Mouse (Mus musculus) neural tube, embryonic 13.5 days (tissue): ENCODE measurements at regions not wholly inside any gene's neighbourhood (a gene's known extent, or its start where the extent isn't known, plus 50 kb on each side); places are given as distances from the start of the nearest gene placed in this dataset.

Experiments
- ATAC-seq: fragments of 200-750 bp; cut with Nextera tagmentation; 2 replicates; pipeline ENCODE4 v1.8.0; 2017; ENCODE audit warnings: low read depth, mild to moderate bottlenecking, moderate TSS enrichment, moderate library complexity
- H3K27ac ChIP-seq: fragments of 300-500 bp; sonication (generic); replicated peaks from 2 replicates; pipeline ENCODE4 v1.5.1; 2015; ENCODE audit warnings: moderate library complexity, mild to moderate bottlenecking, inconsistent platforms
- H3K27me3 ChIP-seq: fragments of 300-500 bp; sonication (generic); 2 replicates; pipeline ENCODE4 v1.6.1; 2015; ENCODE audit warnings: mild to moderate bottlenecking, inconsistent platforms
- H3K36me3 ChIP-seq: fragments of 300-500 bp; sonication (generic); 2 replicates; pipeline ENCODE4 v1.6.1; 2015; ENCODE audit warnings: mild to moderate bottlenecking, inconsistent platforms
- H3K4me1 ChIP-seq: fragments of 300-500 bp; sonication (generic); replicated peaks from 2 replicates; pipeline ENCODE4 v1.6.1; 2015; ENCODE audit warnings: inconsistent platforms
- H3K4me2 ChIP-seq: fragments of 300-500 bp; sonication (generic); 2 replicates; pipeline ENCODE4 v1.6.1; 2015; ENCODE audit warnings: inconsistent platforms, mild to moderate bottlenecking, moderate library complexity
- H3K4me3 ChIP-seq: fragments of 300-500 bp; sonication (generic); 2 replicates; pipeline ENCODE4 v1.5.1; 2015; ENCODE audit warnings: mild to moderate bottlenecking, inconsistent platforms
- H3K9ac ChIP-seq: fragments of 300-500 bp; sonication (generic); 2 replicates; pipeline ENCODE4 v1.6.1; 2015; ENCODE audit warnings: moderate library complexity, mild to moderate bottlenecking, inconsistent platforms
- H3K9me3 ChIP-seq: fragments of 300-500 bp; sonication (generic); 2 replicates; pipeline ENCODE4 v1.6.1; 2016; ENCODE audit warnings: inconsistent platforms
- WGBS: fragments of 180-500 bp; shearing (Covaris S2); methylation state at CpG from one replicate; pipeline ENCODE4 v1.1.7; 2015; 5-methylcytosine and 5-hydroxymethylcytosine counted together

DNA sequence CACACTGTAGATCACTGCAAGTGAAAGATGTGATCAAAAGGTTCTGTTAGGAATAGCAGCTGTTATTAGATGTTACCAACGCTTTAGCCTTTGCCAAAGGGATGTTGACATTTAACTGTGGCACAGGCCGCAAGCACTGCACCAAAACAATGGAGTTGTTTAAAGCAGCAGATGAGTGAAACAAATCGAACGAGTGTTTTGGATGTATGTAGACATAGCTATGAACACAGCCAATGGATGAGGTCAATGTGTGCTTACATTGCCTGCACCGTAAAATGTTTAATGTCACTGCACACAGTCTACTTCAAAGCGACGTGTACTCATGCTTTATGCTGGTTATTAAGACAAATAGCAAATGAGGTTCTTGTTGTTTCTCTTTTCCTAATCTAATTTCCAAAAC, 602.7 kb downstream of the Fat4 start:
- Histone ChIP-seq H3K27me3 (no peaks in the 10 kb centered on the region), H3K9me3 (no peaks in the 10 kb centered on the region), H3K27ac (no peak overlapping the region), H3K36me3 (no peaks in the 10 kb centered on the region), H3K4me3 (no peak overlapping the region), H3K4me1 (no peaks in the 10 kb centered on the region), H3K9ac (no peak overlapping the region), H3K4me2 (no peak overlapping the region)
- WGBS, result 75% methylated on average over 7 of the region's 7 CpGs
- ATAC-seq, result no peak

DNA sequence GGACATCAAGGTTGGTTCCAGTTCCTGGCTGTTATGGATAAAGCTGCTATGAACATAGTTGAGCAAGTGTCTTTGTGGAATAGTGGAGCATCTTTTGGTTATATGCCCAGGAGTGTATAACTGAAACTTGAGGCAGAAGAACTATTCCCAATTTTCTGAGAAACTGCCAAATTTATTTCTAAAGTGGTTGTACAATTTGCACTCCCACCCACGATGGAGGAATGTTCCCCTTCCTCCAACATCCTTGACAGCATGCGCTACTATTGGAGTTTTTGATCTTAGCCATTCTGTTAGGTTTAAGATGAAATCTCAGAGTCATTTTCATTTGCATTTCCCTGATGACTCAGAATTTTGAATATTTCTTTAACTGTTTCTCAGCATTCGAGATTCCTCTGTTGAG, 607.6 kb downstream of the Fat4 start:
- Histone ChIP-seq H3K9ac (no peak overlapping the region), H3K4me2 (no peak overlapping the region), H3K36me3 (no peaks in the 10 kb centered on the region), H3K27ac (no peak overlapping the region), H3K27me3 (no peaks in the 10 kb centered on the region), H3K4me3 (no peak overlapping the region), H3K4me1 (no peaks in the 10 kb centered on the region), H3K9me3 (no peaks in the 10 kb centered on the region)
- WGBS, result 92% methylated on average over 3 of the region's 3 CpGs
- no peak for ATAC-seq

DNA sequence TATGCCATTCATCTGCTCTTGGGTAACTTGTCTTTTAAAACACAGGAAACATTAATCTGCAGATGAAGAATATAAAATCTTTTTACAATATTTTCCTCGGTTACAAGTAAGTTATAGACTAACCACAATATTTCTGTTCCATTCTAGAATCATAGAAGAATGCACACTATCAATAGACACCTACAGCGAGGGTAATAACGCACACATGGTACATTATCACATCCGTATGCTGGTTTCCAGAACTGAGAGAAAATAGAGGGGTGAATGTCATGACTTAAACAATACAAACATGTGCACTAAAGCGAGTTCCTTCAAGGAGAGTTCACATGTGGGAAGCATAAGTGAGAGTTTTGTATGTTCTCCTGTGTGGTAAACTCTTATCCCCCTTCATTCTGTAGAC, 641.3 kb downstream of the Fat4 start:
- no peaks in the 10 kb centered on the region for H3K9me3 ChIP-seq
- no peaks in the 10 kb centered on the region for H3K36me3 ChIP-seq
- 89% methylated on average over 5 of the region's 5 CpGs for WGBS
- H3K9ac ChIP-seq, result no peak overlapping the region
- H3K4me2 ChIP-seq, result no peak overlapping the region
- ATAC-seq, result no peak
- H3K4me3 ChIP-seq, result no peak overlapping the region
- no peaks in the 10 kb centered on the region for H3K27me3 ChIP-seq
- H3K27ac ChIP-seq, result no peak overlapping the region
- H3K4me1 ChIP-seq, result no peaks in the 10 kb centered on the region

DNA sequence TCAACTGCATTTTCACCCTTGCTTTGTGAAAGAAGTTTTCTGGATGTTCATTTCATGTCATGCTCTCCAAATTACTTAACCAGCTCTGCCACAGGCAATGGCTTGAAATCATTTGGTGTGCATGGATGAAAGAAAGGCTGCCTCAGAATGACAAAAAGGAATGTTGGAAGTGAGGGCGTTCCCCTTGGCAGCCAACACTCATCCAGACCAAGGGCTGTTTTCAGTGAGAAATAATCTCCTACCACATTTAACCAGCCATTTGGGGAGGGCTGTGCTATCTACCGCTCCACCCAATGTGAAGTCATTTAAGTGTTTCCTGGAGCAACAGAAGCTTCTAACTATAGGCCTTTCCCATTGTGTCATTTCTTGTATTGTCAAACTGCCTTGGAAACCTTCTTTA, 650.8 kb downstream of the Fat4 start:
- no peaks in the 10 kb centered on the region for H3K27me3 ChIP-seq
- no peak overlapping the region for H3K4me2 ChIP-seq
- H3K4me3 ChIP-seq, result no peak overlapping the region
- peaks cover 5% of the 10 kb centered on the region; the same call in 1 of the 2 replicates for H3K4me1 ChIP-seq
- 85% methylated on average over 2 of the region's 2 CpGs for WGBS
- no peaks in the 10 kb centered on the region for H3K9me3 ChIP-seq
- H3K27ac ChIP-seq, result no peak overlapping the region
- no peaks in the 10 kb centered on the region for H3K36me3 ChIP-seq
- no peak for ATAC-seq
- no peak overlapping the region for H3K9ac ChIP-seq

DNA sequence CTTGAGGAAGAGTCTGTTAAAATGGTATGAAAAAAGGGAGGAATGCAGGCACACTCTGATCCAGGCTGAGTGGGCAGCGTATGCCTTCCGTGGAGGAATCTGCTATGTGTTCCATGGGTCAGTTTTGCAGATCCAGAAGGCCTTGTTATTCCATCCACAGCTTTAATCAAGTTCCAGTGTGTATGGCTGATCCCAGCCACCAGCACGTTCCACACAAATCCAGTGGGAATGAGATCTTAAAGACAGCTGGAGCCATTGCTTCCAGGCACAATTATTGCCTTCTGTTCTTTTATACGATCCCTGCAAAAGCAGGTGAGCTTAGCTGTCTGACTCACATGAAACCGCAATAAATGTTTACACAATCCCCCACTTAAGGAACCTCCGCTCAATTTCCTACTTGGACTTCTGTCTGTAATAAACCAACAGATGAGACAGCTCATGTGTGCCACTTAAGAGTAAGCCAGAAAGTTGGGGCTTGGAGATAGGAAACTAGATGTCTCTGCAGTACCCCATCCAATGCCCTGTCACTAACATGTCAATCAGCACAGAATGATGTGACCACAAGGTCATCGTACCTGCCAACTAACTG, 653.9 kb downstream of the Fat4 start:
- ATAC-seq, result no peak
- Histone ChIP-seq H3K4me2 (no peak overlapping the region), H3K36me3 (no peaks in the 10 kb centered on the region), H3K4me3 (no peak overlapping the region), H3K4me1 (no peaks in the 10 kb centered on the region), H3K9me3 (no peaks in the 10 kb centered on the region), H3K27me3 (no peaks in the 10 kb centered on the region), H3K27ac (no peak overlapping the region), H3K9ac (no peak overlapping the region)
- 72% methylated on average over 7 of the region's 7 CpGs for WGBS

DNA sequence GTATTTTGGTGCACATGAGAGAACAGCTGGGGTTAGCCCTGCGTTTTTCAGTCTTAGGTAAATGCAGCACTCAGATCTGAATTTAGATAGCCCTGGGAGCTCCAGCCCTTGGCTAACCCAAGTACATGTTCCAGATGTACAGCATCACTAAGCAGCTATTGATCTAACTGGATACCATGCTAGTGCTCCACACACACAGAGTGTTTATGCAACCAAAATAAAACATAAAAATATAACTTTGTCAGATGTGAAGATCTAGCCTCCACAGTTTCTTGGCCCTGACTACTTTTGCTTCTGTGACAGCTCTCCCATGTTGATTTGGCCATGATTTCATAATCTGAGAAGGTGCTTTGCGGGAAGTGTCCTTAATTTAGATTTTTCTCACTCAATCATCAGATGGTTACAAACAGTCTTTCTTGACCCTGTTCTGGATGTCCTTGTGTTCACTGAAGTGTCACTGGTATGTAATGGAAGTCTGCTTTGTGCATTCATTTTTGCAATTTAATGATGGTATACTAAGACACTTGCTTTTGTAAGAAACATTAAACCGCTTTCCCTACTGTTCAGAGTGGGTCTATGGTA, 672.8 kb downstream of the Fat4 start:
- no peak overlapping the region for H3K27ac ChIP-seq
- no peak overlapping the region for H3K4me3 ChIP-seq
- ATAC-seq, result no peak
- H3K27me3 ChIP-seq, result no peaks in the 10 kb centered on the region
- no peaks in the 10 kb centered on the region for H3K4me1 ChIP-seq
- 89% methylated on average over 3 of the region's 3 CpGs for WGBS
- H3K9ac ChIP-seq, result no peak overlapping the region
- H3K9me3 ChIP-seq, result no peaks in the 10 kb centered on the region
- no peak overlapping the region for H3K4me2 ChIP-seq
- no peaks in the 10 kb centered on the region for H3K36me3 ChIP-seq

DNA sequence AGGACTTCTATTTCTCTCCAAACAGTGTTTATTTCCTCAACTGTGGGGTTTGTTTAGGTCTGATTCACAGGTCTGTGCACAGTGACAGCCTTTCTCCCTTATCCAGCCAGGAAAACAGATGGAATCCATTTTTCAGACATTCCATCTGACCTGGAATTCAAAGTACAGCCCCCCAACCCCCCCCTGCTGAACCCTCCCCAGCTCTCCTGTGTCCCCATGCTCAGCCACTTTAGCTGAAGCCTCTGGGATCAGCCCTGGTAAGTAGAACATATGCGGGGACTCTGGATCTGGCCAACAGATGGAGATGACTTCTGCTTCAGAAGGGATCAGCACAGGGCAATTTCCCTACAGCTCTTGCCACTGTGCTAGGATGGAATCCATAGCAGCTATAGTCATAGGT, 674.2 kb downstream of the Fat4 start:
- 76% methylated on average over 1 of the region's 1 CpGs for WGBS
- H3K9ac ChIP-seq, result no peak overlapping the region
- no peaks in the 10 kb centered on the region for H3K36me3 ChIP-seq
- H3K4me2 ChIP-seq, result no peak overlapping the region
- no peak for ATAC-seq
- H3K9me3 ChIP-seq, result no peaks in the 10 kb centered on the region
- no peak overlapping the region for H3K27ac ChIP-seq
- H3K4me1 ChIP-seq, result no peaks in the 10 kb centered on the region
- H3K4me3 ChIP-seq, result no peak overlapping the region
- H3K27me3 ChIP-seq, result no peaks in the 10 kb centered on the region

DNA sequence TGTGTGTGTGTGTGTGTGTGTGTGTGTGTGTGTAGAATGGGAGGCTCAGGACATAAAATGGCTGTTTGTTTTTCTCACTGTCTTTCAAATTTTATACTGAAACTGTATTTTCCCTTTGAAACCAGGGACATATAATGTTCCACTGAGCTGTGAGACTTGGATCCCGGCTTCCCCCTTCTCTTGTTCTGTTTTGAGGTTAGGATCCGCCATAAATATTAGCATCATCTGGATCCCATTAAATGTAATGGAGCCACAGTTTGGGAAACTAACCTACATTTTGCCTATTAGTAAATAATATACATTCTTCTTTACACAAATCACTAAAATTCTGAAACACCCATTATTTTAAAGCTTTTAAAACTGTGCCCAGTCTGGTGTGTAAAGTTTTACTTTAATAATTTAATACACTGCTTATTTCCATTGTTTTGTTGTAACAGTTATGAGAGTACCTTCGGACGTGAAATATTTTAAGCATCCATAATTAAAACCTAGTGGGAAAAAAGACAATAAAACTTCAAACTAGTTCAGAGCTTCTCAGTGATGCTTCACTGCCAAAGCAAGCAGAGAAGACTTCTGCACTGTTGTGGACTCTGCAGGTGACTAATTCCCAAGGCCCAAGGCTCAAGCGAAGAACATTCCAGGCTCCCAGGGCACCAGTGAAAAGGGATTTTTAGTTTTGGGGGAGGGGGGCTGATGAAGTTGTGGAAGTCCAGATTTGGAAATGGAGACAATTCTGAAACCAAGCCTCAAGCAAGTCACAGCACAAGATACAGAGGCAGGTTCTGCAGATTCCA, 684.9 kb downstream of the Fat4 start:
- no peaks in the 10 kb centered on the region for H3K27me3 ChIP-seq
- H3K36me3 ChIP-seq, result no peaks in the 10 kb centered on the region
- no peak overlapping the region for H3K4me3 ChIP-seq
- H3K4me2 ChIP-seq, result no peak overlapping the region
- H3K4me1 ChIP-seq, result no peaks in the 10 kb centered on the region
- WGBS, result 85% methylated on average over 5 of the region's 5 CpGs
- H3K27ac ChIP-seq, result no peak overlapping the region
- H3K9ac ChIP-seq, result no peak overlapping the region
- no peak for ATAC-seq
- H3K9me3 ChIP-seq, result no peaks in the 10 kb centered on the region

DNA sequence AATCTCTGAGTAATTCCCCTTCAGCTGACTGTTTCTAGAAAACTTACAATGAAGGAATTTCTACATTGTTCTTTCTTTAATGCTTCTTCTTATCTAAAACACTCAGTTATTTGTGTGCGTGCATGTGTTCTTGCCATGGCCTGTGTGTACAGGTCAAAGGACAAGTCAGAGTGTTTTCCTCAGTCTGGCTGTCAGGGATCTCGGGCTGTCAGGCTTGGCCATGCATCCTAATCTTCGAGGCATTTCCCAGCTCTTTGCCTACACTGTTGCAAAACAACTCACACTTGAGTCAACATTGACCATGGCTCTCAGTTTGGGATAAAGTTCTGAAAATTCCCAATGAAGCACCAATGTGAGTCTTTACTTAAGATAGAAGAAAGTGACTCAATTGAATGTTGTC, 688.5 kb downstream of the Fat4 start:
- Histone ChIP-seq H3K9me3 (no peaks in the 10 kb centered on the region), H3K27ac (no peak overlapping the region), H3K4me2 (no peak overlapping the region), H3K27me3 (no peaks in the 10 kb centered on the region), H3K4me1 (no peaks in the 10 kb centered on the region), H3K36me3 (no peaks in the 10 kb centered on the region), H3K4me3 (no peak overlapping the region), H3K9ac (no peak overlapping the region)
- no peak for ATAC-seq
- 86% methylated on average over 3 of the region's 3 CpGs for WGBS

DNA sequence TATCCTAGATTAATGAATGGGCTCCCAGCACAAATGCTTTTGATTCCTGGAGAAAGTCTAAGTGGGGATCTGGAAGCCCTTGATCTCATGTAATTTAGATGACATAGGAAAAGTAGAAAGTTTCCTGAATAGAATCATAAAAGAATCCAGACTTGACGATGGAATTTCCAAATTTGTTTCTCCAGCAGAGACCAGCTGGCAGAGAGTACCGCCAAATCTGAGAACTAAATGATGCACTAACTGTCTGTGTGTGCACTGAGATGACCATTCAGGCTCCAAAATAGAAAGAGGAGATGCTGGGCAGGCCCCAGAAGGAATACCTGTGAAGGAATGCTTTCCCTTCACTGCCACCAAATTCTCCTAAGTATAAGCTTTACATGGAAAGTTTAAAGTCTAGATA, 704.6 kb downstream of the Fat4 start:
- WGBS, result 83% methylated on average over 2 of the region's 2 CpGs

DNA sequence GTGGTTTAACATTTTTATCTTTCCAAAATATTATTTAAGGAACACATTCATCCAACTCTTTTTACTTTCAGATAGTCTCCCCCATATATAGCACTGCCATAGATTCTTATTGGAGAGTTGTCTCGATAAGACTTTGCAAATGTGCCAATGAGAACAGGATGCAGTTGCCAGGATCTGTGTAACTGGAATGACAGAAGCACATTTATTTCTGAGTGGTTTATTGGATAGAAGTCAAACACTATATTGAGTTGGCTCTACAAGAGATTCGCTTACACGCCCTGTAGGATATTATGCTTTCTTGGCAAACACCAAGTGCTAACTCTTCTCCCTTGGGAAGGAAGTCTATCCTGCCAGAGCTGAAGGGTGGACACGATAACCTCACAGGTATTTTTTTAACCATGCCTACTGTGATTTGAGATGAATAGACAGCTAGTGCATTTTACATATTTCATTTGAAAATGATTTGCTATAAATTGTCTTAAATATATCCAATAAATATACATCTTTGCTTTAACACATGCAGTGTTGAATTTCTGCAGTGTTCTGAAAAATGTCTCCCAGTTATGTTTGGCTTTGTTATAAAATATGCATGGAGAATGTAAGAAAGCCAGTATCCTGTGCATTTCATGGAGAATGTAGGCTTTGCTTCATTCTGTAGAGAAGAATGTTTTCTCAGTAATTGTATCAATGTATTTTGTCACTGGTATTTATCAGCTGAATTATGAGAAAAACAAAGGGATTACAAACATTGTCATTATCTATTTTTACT, 705.8 kb downstream of the Fat4 start:
- H3K36me3 ChIP-seq, result no peaks in the 10 kb centered on the region
- H3K4me1 ChIP-seq, result no peaks in the 10 kb centered on the region
- ATAC-seq, result no peak
- H3K27me3 ChIP-seq, result no peaks in the 10 kb centered on the region
- no peak overlapping the region for H3K4me3 ChIP-seq
- 82% methylated on average over 4 of the region's 4 CpGs for WGBS
- no peak overlapping the region for H3K9ac ChIP-seq
- H3K27ac ChIP-seq, result no peak overlapping the region
- no peaks in the 10 kb centered on the region for H3K9me3 ChIP-seq
- no peak overlapping the region for H3K4me2 ChIP-seq

More for the DNA sequence above, 704.6 kb downstream of the Fat4 start:
- no peak overlapping the region for H3K9ac ChIP-seq
- no peak overlapping the region for H3K4me2 ChIP-seq
- no peak overlapping the region for H3K4me3 ChIP-seq
- no peaks in the 10 kb centered on the region for H3K9me3 ChIP-seq
- no peaks in the 10 kb centered on the region for H3K27me3 ChIP-seq
- H3K36me3 ChIP-seq, result no peaks in the 10 kb centered on the region
- no peak overlapping the region for H3K27ac ChIP-seq
- H3K4me1 ChIP-seq, result no peaks in the 10 kb centered on the region
- ATAC-seq, result no peak

DNA sequence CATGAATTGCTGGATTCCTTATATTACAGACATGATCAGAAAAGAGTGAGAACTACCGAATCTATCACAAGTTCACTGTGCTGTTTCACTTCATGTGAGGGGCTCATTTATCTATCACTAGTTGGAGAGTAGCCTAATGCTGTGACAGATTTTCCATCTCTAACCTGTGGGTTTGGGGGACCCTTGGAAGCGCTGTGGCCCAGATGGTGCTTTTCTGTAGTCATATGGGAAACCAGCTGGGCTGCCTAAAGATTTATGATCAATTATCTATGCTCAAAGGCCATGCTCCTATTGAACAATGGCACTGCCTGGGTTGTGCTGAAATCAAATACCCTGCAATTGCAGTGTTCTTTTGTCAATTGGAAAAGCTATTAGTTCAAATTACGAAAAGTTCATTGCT, 723.2 kb downstream of the Fat4 start:
- no peak overlapping the region for H3K4me2 ChIP-seq
- H3K4me1 ChIP-seq, result peaks cover 21% of the 10 kb centered on the region
- H3K36me3 ChIP-seq, result no peaks in the 10 kb centered on the region
- H3K9ac ChIP-seq, result no peak overlapping the region
- no peaks in the 10 kb centered on the region for H3K27me3 ChIP-seq
- ATAC-seq, result peak; percentile 56
- H3K4me3 ChIP-seq, result no peak overlapping the region
- no peak overlapping the region for H3K27ac ChIP-seq
- WGBS, result 16% methylated on average over 3 of the region's 3 CpGs
- no peaks in the 10 kb centered on the region for H3K9me3 ChIP-seq
